ENCODE assay signal across 12 mouse cellular contexts in the genomic region with DNA sequence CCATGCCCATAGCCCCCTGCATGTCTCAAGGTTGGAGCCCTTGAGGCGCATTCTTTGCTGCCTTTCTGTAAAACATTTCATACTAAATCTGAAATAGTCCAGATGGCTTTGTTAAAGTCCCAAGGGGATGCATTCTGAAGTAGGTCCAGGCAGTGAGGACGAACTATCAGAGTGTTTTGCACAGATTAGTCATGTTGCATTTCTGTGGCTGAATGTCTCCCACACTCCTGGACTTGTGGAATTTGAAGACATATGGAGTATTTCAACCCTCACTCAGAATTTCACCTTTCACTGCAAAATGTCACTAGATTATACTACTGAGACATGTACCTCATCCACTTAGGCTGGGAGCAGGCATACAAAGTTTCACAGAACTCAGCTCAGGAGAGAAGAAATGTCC.
A peak's percentile ranks its signal among the peaks of the same experiment; 100 is the strongest.
DNase-seq lines count a peak whose midpoint lies in the region; ATAC-seq lines count a peak whose summit lies in the region.
"Had no signal": no experiment of that assay in that cellular context is flagged by ENCODE, and none has a peak within 500 bp of the region (broad histone marks: within the 10 kb centered on the region; RNA-seq: fewer than 3 reads in every experiment).

No protein-coding gene starts in this region.

- no peak overlapping the region for H3K4me2 ChIP-seq in kidney, embryonic 16.5 days (replicated peaks; ENCODE audit: low read depth, low read length)
- H3K4me2 ChIP-seq in heart, embryonic 12.5 days, result no peak overlapping the region
- H3K4me2 ChIP-seq in limb, embryonic 15.5 days, result no peak overlapping the region
- H3K4me2 ChIP-seq in hindbrain, embryonic 11.5 days (replicated peaks; ENCODE audit: low read depth, low read length), result no peak overlapping the region
- H3K4me2 ChIP-seq: neural tube, embryonic 12.5 days had no signal

- peaks cover 4% of the 10 kb centered on the region; the same call in 1 of the 2 replicates for H3K4me1 ChIP-seq in kidney, embryonic 16.5 days (ENCODE audit: insufficient read depth, low read length)
- peaks cover 18% of the 10 kb centered on the region for H3K4me1 ChIP-seq in embryonic facial prominence, embryonic 10.5 days
- H3K4me1 ChIP-seq in heart, embryonic 12.5 days (replicated peaks), result peaks cover 9% of the 10 kb centered on the region
- peaks cover 10% of the 10 kb centered on the region for H3K4me1 ChIP-seq in limb, embryonic 15.5 days
- H3K4me1 ChIP-seq in hindbrain, embryonic 11.5 days (replicated peaks; ENCODE audit: control insufficient read depth, insufficient read depth, low read length), result no peaks in the 10 kb centered on the region
- H3K4me1 ChIP-seq: neural tube, embryonic 12.5 days had no signal

- H3K9me3 ChIP-seq in kidney, embryonic 16.5 days (ENCODE audit: low read length), result no peaks in the 10 kb centered on the region
- H3K9me3 ChIP-seq in embryonic facial prominence, embryonic 10.5 days, result no peaks in the 10 kb centered on the region
- no peaks in the 10 kb centered on the region for H3K9me3 ChIP-seq in heart, embryonic 12.5 days (replicated peaks)
- H3K9me3 ChIP-seq in limb, embryonic 15.5 days, result no peaks in the 10 kb centered on the region
- no peaks in the 10 kb centered on the region for H3K9me3 ChIP-seq in hindbrain, embryonic 11.5 days (ENCODE audit: control insufficient read depth, low read length)
- H3K9me3 ChIP-seq: neural tube, embryonic 12.5 days had no signal

- DNase-seq in kidney, postnatal 25 days, result no peak
- DNase-seq in embryonic facial prominence, embryonic 10.5 days (ENCODE audit: low spot score), result peak; percentile 11
- no peak for DNase-seq in natural killer cell, adult 2 months (ENCODE audit: low spot score in 2 of 2)
- no peak for DNase-seq in hindbrain, embryonic 11.5 days (ENCODE audit: low spot score)
- no peak for DNase-seq in liver
- DNase-seq: adrenal gland, postnatal 10 days; cerebellum, adult 9-11 months; left cerebral cortex, postnatal 4 days had no signal

- H3K9ac ChIP-seq in kidney, embryonic 16.5 days (replicated peaks; ENCODE audit: low read length), result no peak overlapping the region
- H3K9ac ChIP-seq in heart, embryonic 12.5 days, result no peak overlapping the region
- H3K9ac ChIP-seq in limb, embryonic 15.5 days, result no peak overlapping the region
- no peak overlapping the region for H3K9ac ChIP-seq in hindbrain, embryonic 11.5 days (ENCODE audit: low read depth, low read length)
- H3K9ac ChIP-seq: neural tube, embryonic 12.5 days had no signal

- H3K27ac ChIP-seq in kidney, embryonic 16.5 days (ENCODE audit: low read length), result peak overlapping the region; percentile 59; the same call in 1 of the 2 replicates
- H3K27ac ChIP-seq in embryonic facial prominence, embryonic 10.5 days (replicated peaks), result no peak overlapping the region; the same call in 1 of the 2 replicates
- peak overlapping the region; percentile 76 for H3K27ac ChIP-seq in heart, embryonic 12.5 days (ENCODE audit: poor library complexity, severe bottlenecking)
- H3K27ac ChIP-seq in limb, embryonic 15.5 days, result peak overlapping the region; percentile 54; the same call in 1 of the 2 replicates
- no peak overlapping the region for H3K27ac ChIP-seq in hindbrain, embryonic 11.5 days (ENCODE audit: low read depth, low read length)
- H3K27ac ChIP-seq: neural tube, embryonic 12.5 days had no signal

- no peak overlapping the region for H3K4me3 ChIP-seq in kidney, embryonic 16.5 days (ENCODE audit: low read length)
- H3K4me3 ChIP-seq in embryonic facial prominence, embryonic 10.5 days, result no peak overlapping the region
- H3K4me3 ChIP-seq in heart, embryonic 12.5 days, result no peak overlapping the region
- no peak overlapping the region for H3K4me3 ChIP-seq in limb, embryonic 15.5 days
- no peak overlapping the region for H3K4me3 ChIP-seq in hindbrain, embryonic 11.5 days (ENCODE audit: low read depth, low read length)
- H3K4me3 ChIP-seq: neural tube, embryonic 12.5 days had no signal

- H3K36me3 ChIP-seq in kidney, embryonic 16.5 days (ENCODE audit: insufficient read depth, low read length), result no peaks in the 10 kb centered on the region
- no peaks in the 10 kb centered on the region for H3K36me3 ChIP-seq in embryonic facial prominence, embryonic 10.5 days (replicated peaks)
- H3K36me3 ChIP-seq in heart, embryonic 12.5 days, result no peaks in the 10 kb centered on the region
- no peaks in the 10 kb centered on the region for H3K36me3 ChIP-seq in limb, embryonic 15.5 days
- H3K36me3 ChIP-seq in hindbrain, embryonic 11.5 days (ENCODE audit: control insufficient read depth, insufficient read depth, low read length), result no peaks in the 10 kb centered on the region
- H3K36me3 ChIP-seq: neural tube, embryonic 12.5 days had no signal

- ATAC-seq in kidney, embryonic 16.5 days (ENCODE audit: low FRiP score, low TSS enrichment), result peak; percentile 42; the same call in 1 of the 2 replicates
- ATAC-seq in heart, embryonic 12.5 days (ENCODE audit: insufficient number of reproducible peaks, low FRiP score), result peak; percentile 51; the same call in 1 of the 2 replicates
- ATAC-seq in limb, embryonic 15.5 days (ENCODE audit: insufficient number of reproducible peaks, low FRiP score, low TSS enrichment, low read depth), result no peak
- ATAC-seq in hindbrain, embryonic 11.5 days (ENCODE audit: low FRiP score), result no peak

- WGBS in kidney, embryonic 16.5 days, result 49% methylated on average over 2 of the region's 2 CpGs
- WGBS in embryonic facial prominence, embryonic 10.5 days, result 58% methylated on average over 2 of the region's 2 CpGs
- WGBS in heart, embryonic 12.5 days, result 27% methylated on average over 2 of the region's 2 CpGs
- WGBS in limb, embryonic 15.5 days, result 39% methylated on average over 2 of the region's 2 CpGs
- 77% methylated on average over 2 of the region's 2 CpGs for WGBS in hindbrain, embryonic 11.5 days

- no peaks in the 10 kb centered on the region for H3K27me3 ChIP-seq in kidney, embryonic 16.5 days (ENCODE audit: insufficient read depth, low read length)
- no peaks in the 10 kb centered on the region; the same call in 1 of the 2 replicates for H3K27me3 ChIP-seq in embryonic facial prominence, embryonic 10.5 days (replicated peaks; ENCODE audit: low read depth, poor library complexity, severe bottlenecking)
- no peaks in the 10 kb centered on the region for H3K27me3 ChIP-seq in heart, embryonic 12.5 days (replicated peaks)
- no peaks in the 10 kb centered on the region for H3K27me3 ChIP-seq in limb, embryonic 15.5 days
- H3K27me3 ChIP-seq in hindbrain, embryonic 11.5 days (ENCODE audit: control insufficient read depth, insufficient read depth, low read length), result no peaks in the 10 kb centered on the region
- H3K27me3 ChIP-seq: neural tube, embryonic 12.5 days had no signal

Comparison
In these comparisons a context has a peak if more than half of its experiments do, and no peak if none do; other contexts are left out.
1. ATAC-seq: peak in kidney, embryonic 16.5 days (single experiment) and heart, embryonic 12.5 days (single experiment); none in limb, embryonic 15.5 days (single experiment) and hindbrain, embryonic 11.5 days (single experiment).
2. H3K27ac ChIP-seq: peak in kidney, embryonic 16.5 days (single experiment), heart, embryonic 12.5 days (single experiment) and limb, embryonic 15.5 days (single experiment); none in embryonic facial prominence, embryonic 10.5 days (single experiment) and hindbrain, embryonic 11.5 days (single experiment).